Mouse (Mus musculus): ENCODE measurements around the gene Coa5. TPM values are rescaled to one million over a fixed set of nuclear protein-coding genes. Genes with fewer than 3 reads are reported as not detected.
A peak's percentile ranks its signal among the peaks of the same experiment; 100 is the strongest.

Coa5 gene
- total and polyA plus RNA-seq, 2 experiments from 2014 or later, result 42.9 to 50.4 TPM

- Histone ChIP-seq H3K27me3 (ENCODE audit: insufficient read depth, low read length) (no peaks in the 10 kb centered on the region), H3K9ac (replicated peaks; ENCODE audit: low read length, poor library complexity, severe bottlenecking) (no peak overlapping the region), H3K27ac (ENCODE audit: low read depth, low read length) (no peak overlapping the region), H3K36me3 (ENCODE audit: insufficient read depth, low read length) (peaks cover 24% of the 10 kb centered on the region; the same call in 1 of the 2 replicates), H3K9me3 (ENCODE audit: low read length) (no peaks in the 10 kb centered on the region), H3K4me2 (ENCODE audit: low read depth, low read length, poor library complexity, severe bottlenecking) (no peak overlapping the region), H3K4me1 (ENCODE audit: insufficient read depth, low read length) (no peaks in the 10 kb centered on the region), H3K4me3 (ENCODE audit: low read depth, low read length) (no peak overlapping the region)
- no peak for TF ChIP-seq CTCF (IDR thresholded peaks at IDR 0.05)
- DNase-seq (ENCODE audit: low spot score), result peak; percentile 22
- ATAC-seq (ENCODE audit: low FRiP score), result 0 out of 2 replicates have a peak, but pooled peaks have one; percentile 20
- 71% methylated on average over 2 of the region's 2 CpGs for WGBS
Observed at GRCm38 (mm10) chr1:37405137-37405536, 24.8 kb downstream of the Coa5 start.

GRCm38 (mm10) chr1:37401687-37402086 is 28.2 kb downstream of the Coa5 start:
- WGBS, result 54% methylated on average over 4 of the region's 4 CpGs
- ATAC-seq (ENCODE audit: low FRiP score), result no peak
- Histone ChIP-seq H3K4me2 (ENCODE audit: low read depth, low read length, poor library complexity, severe bottlenecking) (no peak overlapping the region), H3K9ac (replicated peaks; ENCODE audit: low read length, poor library complexity, severe bottlenecking) (no peak overlapping the region), H3K27ac (ENCODE audit: low read depth, low read length) (no peak overlapping the region), H3K36me3 (ENCODE audit: insufficient read depth, low read length) (peaks cover 50% of the 10 kb centered on the region), H3K9me3 (ENCODE audit: low read length) (no peaks in the 10 kb centered on the region), H3K4me3 (ENCODE audit: low read depth, low read length) (no peak overlapping the region), H3K4me1 (ENCODE audit: insufficient read depth, low read length) (no peaks in the 10 kb centered on the region), H3K27me3 (ENCODE audit: insufficient read depth, low read length) (no peaks in the 10 kb centered on the region)
- peak; percentile 61 for DNase-seq (ENCODE audit: low spot score)
- peak; percentile 80 for TF ChIP-seq CTCF (IDR thresholded peaks at IDR 0.05)

GRCm38 (mm10) chr1:37399734-37400133 is 30.2 kb downstream of the Coa5 start:
- ATAC-seq (ENCODE audit: low FRiP score), result no peak
- Histone ChIP-seq H3K4me3 (ENCODE audit: low read depth, low read length) (no peak overlapping the region), H3K27ac (ENCODE audit: low read depth, low read length) (no peak overlapping the region), H3K27me3 (ENCODE audit: insufficient read depth, low read length) (no peaks in the 10 kb centered on the region), H3K9ac (replicated peaks; ENCODE audit: low read length, poor library complexity, severe bottlenecking) (no peak overlapping the region), H3K4me1 (ENCODE audit: insufficient read depth, low read length) (no peaks in the 10 kb centered on the region), H3K9me3 (ENCODE audit: low read length) (no peaks in the 10 kb centered on the region), H3K36me3 (ENCODE audit: insufficient read depth, low read length) (peaks cover 65% of the 10 kb centered on the region), H3K4me2 (ENCODE audit: low read depth, low read length, poor library complexity, severe bottlenecking) (no peak overlapping the region)
- no peak for DNase-seq (ENCODE audit: low spot score)
- WGBS, result 74% methylated on average over 8 of the region's 8 CpGs
- no peak for TF ChIP-seq CTCF (IDR thresholded peaks at IDR 0.05)

- H3K9ac ChIP-seq (replicated peaks; ENCODE audit: low read length, poor library complexity, severe bottlenecking), result no peak overlapping the region
- H3K4me2 ChIP-seq (ENCODE audit: low read depth, low read length, poor library complexity, severe bottlenecking), result no peak overlapping the region
- H3K9me3 ChIP-seq (ENCODE audit: low read length), result no peaks in the 10 kb centered on the region
- WGBS, result 75% methylated on average over 3 of the region's 3 CpGs
- H3K4me1 ChIP-seq (ENCODE audit: insufficient read depth, low read length), result no peaks in the 10 kb centered on the region
- peaks cover 72% of the 10 kb centered on the region for H3K36me3 ChIP-seq (ENCODE audit: insufficient read depth, low read length)
- ATAC-seq (ENCODE audit: low FRiP score) (no peak), DNase-seq (ENCODE audit: low spot score) (no peak)
- TF ChIP-seq CTCF (IDR thresholded peaks at IDR 0.05), result no peak
- no peak overlapping the region for H3K4me3 ChIP-seq (ENCODE audit: low read depth, low read length)
- H3K27me3 ChIP-seq (ENCODE audit: insufficient read depth, low read length), result no peaks in the 10 kb centered on the region
- H3K27ac ChIP-seq (ENCODE audit: low read depth, low read length), result no peak overlapping the region
Observed at GRCm38 (mm10) chr1:37398961-37399360, 30.9 kb downstream of the Coa5 start.

GRCm38 (mm10) chr1:37396481-37396880 is 33.4 kb downstream of the Coa5 start:
- 73% methylated on average over 1 of the region's 1 CpGs for WGBS
- H3K27me3 ChIP-seq (ENCODE audit: insufficient read depth, low read length), result no peaks in the 10 kb centered on the region
- no peak for TF ChIP-seq CTCF (IDR thresholded peaks at IDR 0.05)
- no peak overlapping the region for H3K4me2 ChIP-seq (ENCODE audit: low read depth, low read length, poor library complexity, severe bottlenecking)
- H3K27ac ChIP-seq (ENCODE audit: low read depth, low read length), result no peak overlapping the region
- ATAC-seq (ENCODE audit: low FRiP score) (no peak), DNase-seq (ENCODE audit: low spot score) (no peak)
- H3K9ac ChIP-seq (replicated peaks; ENCODE audit: low read length, poor library complexity, severe bottlenecking), result no peak overlapping the region
- H3K4me1 ChIP-seq (ENCODE audit: insufficient read depth, low read length), result no peaks in the 10 kb centered on the region
- no peak overlapping the region for H3K4me3 ChIP-seq (ENCODE audit: low read depth, low read length)
- H3K9me3 ChIP-seq (ENCODE audit: low read length), result no peaks in the 10 kb centered on the region
- peaks cover 83% of the 10 kb centered on the region for H3K36me3 ChIP-seq (ENCODE audit: insufficient read depth, low read length)

GRCm38 (mm10) chr1:37393174-37393573 is 36.7 kb downstream of the Coa5 start:
- ATAC-seq (ENCODE audit: low FRiP score), result no peak
- no peaks in the 10 kb centered on the region for H3K4me1 ChIP-seq (ENCODE audit: insufficient read depth, low read length)
- H3K4me3 ChIP-seq (ENCODE audit: low read depth, low read length), result no peak overlapping the region
- H3K36me3 ChIP-seq (ENCODE audit: insufficient read depth, low read length), result peaks cover 76% of the 10 kb centered on the region
- WGBS, result 64% methylated on average over 5 of the region's 5 CpGs
- no peak for DNase-seq (ENCODE audit: low spot score)
- H3K9me3 ChIP-seq (ENCODE audit: low read length), result no peaks in the 10 kb centered on the region
- H3K9ac ChIP-seq (replicated peaks; ENCODE audit: low read length, poor library complexity, severe bottlenecking), result no peak overlapping the region
- no peak overlapping the region for H3K4me2 ChIP-seq (ENCODE audit: low read depth, low read length, poor library complexity, severe bottlenecking)
- H3K27me3 ChIP-seq (ENCODE audit: insufficient read depth, low read length), result no peaks in the 10 kb centered on the region
- no peak for TF ChIP-seq CTCF (IDR thresholded peaks at IDR 0.05)
- H3K27ac ChIP-seq (ENCODE audit: low read depth, low read length), result no peak overlapping the region
